21 mouse cellular contexts compared by ENCODE assay signal in genomic region chr16:37927117-37927516, GRCm38 (mm10). TPM values are rescaled to one million over a fixed set of nuclear protein-coding genes. Genes with fewer than 3 reads are reported as not detected.
DNase-seq lines count a peak whose midpoint lies in the region; ATAC-seq and TF ChIP-seq lines count a peak whose summit lies in the region.
"Had no signal": no experiment of that assay in that cellular context is flagged by ENCODE, and none has a peak within 500 bp of the region (broad histone marks: within the 10 kb centered on the region; RNA-seq: fewer than 3 reads in every experiment).

No protein-coding gene starts in this region.

- peak; percentile 30; the same call in 1 of the 2 replicates for ATAC-seq in embryonic facial prominence, embryonic 14.5 days (ENCODE audit: low read depth)
- ATAC-seq in forebrain, embryonic 16.5 days, result peak; percentile 68
- peak; percentile 22; the same call in 1 of the 2 replicates for ATAC-seq in midbrain, embryonic 11.5 days (ENCODE audit: low FRiP score)
- ATAC-seq: lung, postnatal 0 days had no signal

- 0 out of 2 replicates have a peak, but pooled peaks cover 4% of the 10 kb centered on the region for H3K9me3 ChIP-seq in embryonic facial prominence, embryonic 14.5 days (ENCODE audit: control insufficient read depth, low read length)
- H3K9me3 ChIP-seq in embryonic facial prominence, embryonic 10.5 days, result no peaks in the 10 kb centered on the region
- H3K9me3 ChIP-seq in forebrain, embryonic 16.5 days (ENCODE audit: control insufficient read depth, low read length), result 0 out of 2 replicates have a peak, but pooled peaks cover 2% of the 10 kb centered on the region
- no peaks in the 10 kb centered on the region; the same call in 1 of the 2 replicates for H3K9me3 ChIP-seq in midbrain, embryonic 11.5 days (ENCODE audit: control insufficient read depth, low read length)
- H3K9me3 ChIP-seq: G1E had no signal

- DNase-seq in embryonic facial prominence, embryonic 14.5 days (ENCODE audit: low spot score), result no peak
- DNase-seq in embryonic facial prominence, embryonic 10.5 days (ENCODE audit: low spot score), result no peak
- DNase-seq in brain, embryonic 14.5 days (ENCODE audit: low read depth), result peak; percentile 88
- no peak for DNase-seq in midbrain, embryonic 11.5 days (ENCODE audit: low spot score, missing footprints)
- DNase-seq in right cerebral cortex, adult 18-20 months, result no peak
- DNase-seq in lung, postnatal 14 days, result no peak
- DNase-seq in right cerebral cortex, postnatal 4 days, result no peak
- DNase-seq: adrenal gland, postnatal 25 days; cerebellum, adult 2 months; kidney, adult 18-20 months; kidney, postnatal 14 days; left cerebral cortex, postnatal 4 days; liver; thymus, postnatal 14 days had no signal

- no peaks in the 10 kb centered on the region for H3K27me3 ChIP-seq in embryonic facial prominence, embryonic 14.5 days (replicated peaks; ENCODE audit: control insufficient read depth, insufficient read depth, low read length)
- no peaks in the 10 kb centered on the region for H3K27me3 ChIP-seq in embryonic facial prominence, embryonic 10.5 days (replicated peaks; ENCODE audit: low read depth, poor library complexity, severe bottlenecking)
- no peaks in the 10 kb centered on the region for H3K27me3 ChIP-seq in forebrain, embryonic 16.5 days (replicated peaks; ENCODE audit: control insufficient read depth, insufficient read depth, low read length)
- H3K27me3 ChIP-seq in midbrain, embryonic 11.5 days (ENCODE audit: control insufficient read depth, insufficient read depth, low read length), result no peaks in the 10 kb centered on the region

- H3K4me3 ChIP-seq in embryonic facial prominence, embryonic 14.5 days (ENCODE audit: low read depth, low read length), result no peak overlapping the region
- H3K4me3 ChIP-seq in embryonic facial prominence, embryonic 10.5 days, result no peak overlapping the region
- no peak overlapping the region for H3K4me3 ChIP-seq in forebrain, embryonic 16.5 days (replicated peaks; ENCODE audit: low read length)
- H3K4me3 ChIP-seq in midbrain, embryonic 11.5 days (ENCODE audit: low read depth, low read length), result no peak overlapping the region
- H3K4me3 ChIP-seq: erythroblast, embryonic 14.5 days; layer of hippocampus, adult 2 months; myocyte had no signal

- no peak overlapping the region for H3K9ac ChIP-seq in embryonic facial prominence, embryonic 14.5 days (ENCODE audit: low read depth, low read length)
- H3K9ac ChIP-seq in forebrain, embryonic 16.5 days (replicated peaks; ENCODE audit: low read depth, low read length), result no peak overlapping the region
- H3K9ac ChIP-seq in midbrain, embryonic 11.5 days (ENCODE audit: low read length), result no peak overlapping the region

- H3K36me3 ChIP-seq in embryonic facial prominence, embryonic 14.5 days (ENCODE audit: control insufficient read depth, insufficient read depth, low read length), result no peaks in the 10 kb centered on the region
- H3K36me3 ChIP-seq in embryonic facial prominence, embryonic 10.5 days (replicated peaks), result no peaks in the 10 kb centered on the region
- H3K36me3 ChIP-seq in forebrain, embryonic 16.5 days (ENCODE audit: control insufficient read depth, insufficient read depth), result no peaks in the 10 kb centered on the region
- no peaks in the 10 kb centered on the region for H3K36me3 ChIP-seq in midbrain, embryonic 11.5 days (ENCODE audit: control insufficient read depth, insufficient read depth, low read length)
- H3K36me3 ChIP-seq: G1E had no signal

- WGBS in embryonic facial prominence, embryonic 14.5 days, result 42% methylated on average over 4 of the region's 4 CpGs
- WGBS in embryonic facial prominence, embryonic 10.5 days, result 24% methylated on average over 4 of the region's 4 CpGs
- WGBS in forebrain, embryonic 16.5 days, result 6% methylated on average over 4 of the region's 4 CpGs
- 9% methylated on average over 4 of the region's 4 CpGs for WGBS in midbrain, embryonic 11.5 days

- TF ChIP-seq POLR2A in brain, embryonic 14.5 days (IDR thresholded peaks at IDR 0.05; ENCODE audit: borderline replicate concordance, extremely low read depth, insufficient read depth, insufficient read length, poor library complexity, severe bottlenecking), result no peak

- H3K27ac ChIP-seq in embryonic facial prominence, embryonic 14.5 days (replicated peaks; ENCODE audit: low read depth, low read length), result no peak overlapping the region
- H3K27ac ChIP-seq in embryonic facial prominence, embryonic 10.5 days (replicated peaks), result no peak overlapping the region
- peak overlapping the region; percentile 17 for H3K27ac ChIP-seq in forebrain, embryonic 16.5 days (ENCODE audit: low read length)
- H3K27ac ChIP-seq in midbrain, embryonic 11.5 days (ENCODE audit: low read depth, low read length), result peak overlapping the region; percentile 35; the same call in 1 of the 2 replicates
- H3K27ac ChIP-seq: layer of hippocampus, adult 2 months had no signal

- H3K4me2 ChIP-seq in embryonic facial prominence, embryonic 14.5 days (ENCODE audit: low read depth, low read length), result no peak overlapping the region
- no peak overlapping the region for H3K4me2 ChIP-seq in forebrain, embryonic 16.5 days (ENCODE audit: low read length)
- H3K4me2 ChIP-seq in midbrain, embryonic 11.5 days, result no peak overlapping the region; the same call in 1 of the 2 replicates

- TF ChIP-seq CTCF in brain, embryonic 14.5 days (IDR thresholded peaks at IDR 0.05; ENCODE audit: borderline replicate concordance, extremely low read depth, insufficient read depth, insufficient read length), result no peak

- H3K4me1 ChIP-seq in embryonic facial prominence, embryonic 14.5 days (ENCODE audit: control insufficient read depth, insufficient read depth, low read length), result peaks cover 4% of the 10 kb centered on the region; the same call in 1 of the 2 replicates
- H3K4me1 ChIP-seq in embryonic facial prominence, embryonic 10.5 days, result peaks cover 13% of the 10 kb centered on the region
- peaks cover 21% of the 10 kb centered on the region for H3K4me1 ChIP-seq in forebrain, embryonic 16.5 days (replicated peaks; ENCODE audit: control insufficient read depth, insufficient read depth, low read length)
- H3K4me1 ChIP-seq in midbrain, embryonic 11.5 days (ENCODE audit: control insufficient read depth, insufficient read depth, low read length), result peaks cover 16% of the 10 kb centered on the region

RNA-seq across cellular contexts. Expression of gene Gpr156, which starts 10.8 kb away (rescaled TPM):
- polyA plus RNA-seq in embryonic facial prominence, embryonic 14.5 days (2014; fragmentation: Nextera tagmentation; extraction: Ambion mirVana), result 0.77 and 0.85 TPM in 2 replicates
- polyA plus RNA-seq in embryonic facial prominence, embryonic 10.5 days (2016; fragmentation: Nextera tagmentation; extraction: Ambion mirVana), result 0.99 and 1.2 TPM in 2 replicates
- 6.0 and 7.0 TPM in 2 replicates for polyA plus RNA-seq in brain, embryonic 14.5 days (2012; rRNA removed)
- 5.4 and 5.6 TPM in 2 replicates for polyA plus RNA-seq in forebrain, embryonic 16.5 days (2015; fragmentation: Nextera tagmentation; extraction: Ambion mirVana)
- polyA plus RNA-seq in midbrain, embryonic 11.5 days (2014; fragmentation: Nextera tagmentation; extraction: Ambion mirVana), result 3.4 and 4.2 TPM in 2 replicates
- polyA plus RNA-seq: erythroblast, embryonic 14.5 days; G1E; liver, embryonic 16.5 days had no signal

RNA-seq across cellular contexts. Expression of gene Lrrc58, which starts 58.9 kb away (rescaled TPM):
- 52.4 and 53.8 TPM in 2 replicates for polyA plus RNA-seq in embryonic facial prominence, embryonic 14.5 days (2014; fragmentation: Nextera tagmentation; extraction: Ambion mirVana)
- polyA plus RNA-seq in embryonic facial prominence, embryonic 10.5 days (2016; fragmentation: Nextera tagmentation; extraction: Ambion mirVana), result 68.3 and 68.9 TPM in 2 replicates
- polyA plus RNA-seq in brain, embryonic 14.5 days (2012; rRNA removed), result 21.9 and 32.2 TPM in 2 replicates
- 54.4 and 66.3 TPM in 2 replicates for polyA plus RNA-seq in forebrain, embryonic 16.5 days (2015; fragmentation: Nextera tagmentation; extraction: Ambion mirVana)
- polyA plus RNA-seq in midbrain, embryonic 11.5 days (2014; fragmentation: Nextera tagmentation; extraction: Ambion mirVana), result 49.8 and 53.1 TPM in 2 replicates

Comparison
In these comparisons a context has a peak if more than half of its experiments do, and no peak if none do; other contexts are left out.
1. H3K27ac ChIP-seq: peak in forebrain, embryonic 16.5 days (single experiment) and midbrain, embryonic 11.5 days (single experiment); none in embryonic facial prominence, embryonic 14.5 days (single experiment) and embryonic facial prominence, embryonic 10.5 days (single experiment).
2. Peak in every context shown above with its lines, with median percentiles within 50 percentile points of each other: ATAC-seq.